Mouse (Mus musculus) left cerebral cortex, postnatal 4 days (tissue): Measurements from ENCODE around the gene Slc30a4. TPM values are rescaled to one million over a fixed set of nuclear protein-coding genes. Genes with fewer than 3 reads are reported as not detected.
A peak's percentile ranks its signal among the peaks of the same experiment; 100 is the strongest.

ENCODE experiments used
- DNase-seq: peaks from one replicate; pipeline ENCODE4 v3.0.0-alpha.2; 2022
- intact Hi-C: fragments of 180-260 bp; cut with DNase I; formaldehyde crosslinking; loops from one replicate; pipeline ENCODE4 v1.15.1; 2025
- total RNA-seq, 2 experiments: library from RNA; stranded (reverse); gene quantifications; 2 replicates each; pipeline ENCODE4 v1.2.3; 2021

Gene Slc30a4
- 10 to 100 TPM; 36.4 to 40.0 TPM for total RNA-seq

GRCm38 (mm10) chr2:122702181-122703036, at the start of gene Slc30a4:
Gene Slc30a4 (minus strand): TSS chr2:122702663.
- intact Hi-C loops: no loop called here

GRCm38 (mm10) chr2:122746461-122746860, 44.0 kb upstream of the Slc30a4 start:
- DNase-seq: no peak
- intact Hi-C loops: no loop called here

More at GRCm38 (mm10) chr2:122702181-122703036, at the start of gene Slc30a4:
- peak; percentile 86 for DNase-seq

- intact Hi-C loops: no loop called here
- DNase-seq: no peak
Observed at GRCm38 (mm10) chr2:122739023-122739422, 36.6 kb upstream of the Slc30a4 start.

- intact Hi-C loops: no loop called here
- DNase-seq: peak; percentile 91
Observed at GRCm38 (mm10) chr2:122737894-122738830, 35.7 kb upstream of the Slc30a4 start, which contains the start of gene Bloc1s6. Gene Bloc1s6 (plus strand): TSS chr2:122738503.

GRCm38 (mm10) chr2:122731456-122731855, 29.0 kb upstream of the Slc30a4 start:
- intact Hi-C loops: no loop called here
- DNase-seq: no peak

- intact Hi-C loops: no loop called here
- peak; percentile 19 for DNase-seq
Observed at GRCm38 (mm10) chr2:122725604-122726003, 23.1 kb upstream of the Slc30a4 start.

GRCm38 (mm10) chr2:122720564-122720963, 18.1 kb upstream of the Slc30a4 start:
- intact Hi-C loops: no loop called here
- DNase-seq: no peak

GRCm38 (mm10) chr2:122719232-122719631, 16.8 kb upstream of the Slc30a4 start:
- intact Hi-C loops: no loop called here
- no peak for DNase-seq

GRCm38 (mm10) chr2:122716301-122716842, 13.9 kb upstream of the Slc30a4 start:
- DNase-seq: no peak
- intact Hi-C loops: no loop called here

- intact Hi-C loops: no loop called here
- no peak for DNase-seq
Observed at GRCm38 (mm10) chr2:122715148-122715692, 12.8 kb upstream of the Slc30a4 start.

GRCm38 (mm10) chr2:122712848-122713247, 10.4 kb upstream of the Slc30a4 start:
- intact Hi-C loops: no loop called here
- DNase-seq: no peak

GRCm38 (mm10) chr2:122711911-122712310, 9.4 kb upstream of the Slc30a4 start:
- intact Hi-C loops: no loop called here
- no peak for DNase-seq

- intact Hi-C loops: no loop called here
- no peak for DNase-seq
Observed at GRCm38 (mm10) chr2:122709156-122709555, 6.7 kb upstream of the Slc30a4 start.

GRCm38 (mm10) chr2:122708080-122708479, 5.6 kb upstream of the Slc30a4 start:
- intact Hi-C loops: no loop called here
- no peak for DNase-seq

GRCm38 (mm10) chr2:122704572-122704971, 2.1 kb upstream of the Slc30a4 start:
- intact Hi-C loops: no loop called here
- DNase-seq: no peak

- DNase-seq: no peak
- intact Hi-C loops: no loop called here
Observed at GRCm38 (mm10) chr2:122701871-122702180, 637 bp downstream of the Slc30a4 start.

GRCm38 (mm10) chr2:122701012-122701411, 1.5 kb downstream of the Slc30a4 start:
- intact Hi-C loops: no loop called here
- DNase-seq: no peak

GRCm38 (mm10) chr2:122697526-122697925, 4.9 kb downstream of the Slc30a4 start:
- intact Hi-C loops: no loop called here
- no peak for DNase-seq

GRCm38 (mm10) chr2:122686665-122687064, 15.8 kb downstream of the Slc30a4 start:
- no peak for DNase-seq
- intact Hi-C loops: no loop called here

GRCm38 (mm10) chr2:122683641-122684040, 18.8 kb downstream of the Slc30a4 start:
- intact Hi-C loops: no loop called here
- no peak for DNase-seq

- no peak for DNase-seq
- intact Hi-C loops: no loop called here
Observed at GRCm38 (mm10) chr2:122682520-122682919, 19.9 kb downstream of the Slc30a4 start.
